Mouse (Mus musculus) brain, embryonic 14.5 days (tissue): ENCODE measurements around the gene Lypd5. TPM values are rescaled to one million over a fixed set of nuclear protein-coding genes. Genes with fewer than 3 reads are reported as not detected.
"Not testable (repeated sequence)": the region's sequence is repeated elsewhere in the genome, so short reads cannot be mapped to it uniquely, and the experiment has no call there.

ENCODE experiments used
- DNase-seq: peaks from one replicate; pipeline ENCODE4 v3.0.0-alpha.2; 2011; ENCODE audit warnings: low read depth
- CTCF ChIP-seq: fragments of 200-500 bp; IDR thresholded peaks from 2 replicates; pipeline ENCODE4 v1.5.1; 2012; ENCODE audit warnings: inconsistent platforms, mild to moderate bottlenecking, moderate library complexity, borderline replicate concordance; ENCODE audit not compliant: insufficient read depth, insufficient read length; ENCODE audit errors: extremely low read depth
- POLR2A ChIP-seq: fragments of 200-500 bp; IDR thresholded peaks from 2 replicates; pipeline ENCODE4 v1.6.1; 2012; ENCODE audit warnings: mild to moderate bottlenecking, inconsistent platforms, borderline replicate concordance; ENCODE audit not compliant: poor library complexity, insufficient read depth, insufficient read length, severe bottlenecking; ENCODE audit errors: extremely low read depth
- polyA plus RNA-seq: library from polyadenylated mRNA; depleted of rRNA; stranded (reverse); fragments of >200 nt; gene quantifications from 2 replicates; pipeline ENCODE4 v1.2.3, GENCODE M21; 2012; rRNA removed

Lypd5 gene
- polyA plus RNA-seq, 1 experiment: 0.07 TPM

DNA sequence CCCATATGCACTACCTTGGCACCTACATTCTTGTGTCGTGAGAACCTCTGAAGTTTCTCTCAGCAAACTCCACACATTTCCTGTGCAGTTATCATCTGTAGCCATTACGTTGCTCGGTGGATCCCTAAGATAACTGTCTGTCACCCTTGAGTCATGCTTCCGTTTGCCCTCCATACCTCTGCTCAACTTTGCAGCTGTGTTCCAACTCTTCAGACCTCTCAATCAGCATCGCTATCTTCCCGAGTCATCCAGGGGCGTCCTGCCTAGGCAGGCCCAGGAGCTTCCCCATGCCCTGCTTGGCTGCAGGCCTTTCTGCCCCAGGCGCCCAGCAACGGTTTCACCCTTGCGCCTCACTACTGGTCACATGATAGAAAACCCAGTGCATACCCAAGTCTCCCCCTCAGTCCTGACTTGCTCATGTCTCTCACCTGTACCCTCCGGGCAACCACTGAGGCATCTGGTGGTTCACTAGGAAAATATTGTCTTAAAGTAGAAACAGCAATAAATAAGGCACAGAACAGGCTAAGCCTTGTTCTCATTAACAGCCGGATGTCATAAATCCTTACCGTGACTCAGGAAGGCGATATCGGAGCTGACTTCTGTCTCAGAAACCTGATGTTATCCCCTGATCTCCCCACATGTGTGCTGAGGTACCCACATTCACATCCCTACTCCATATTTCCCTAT is 45.6 kb downstream of the Lypd5 start:
- DNase-seq: no peak
- TF ChIP-seq CTCF: no peak
- no peak for TF ChIP-seq POLR2A

DNA sequence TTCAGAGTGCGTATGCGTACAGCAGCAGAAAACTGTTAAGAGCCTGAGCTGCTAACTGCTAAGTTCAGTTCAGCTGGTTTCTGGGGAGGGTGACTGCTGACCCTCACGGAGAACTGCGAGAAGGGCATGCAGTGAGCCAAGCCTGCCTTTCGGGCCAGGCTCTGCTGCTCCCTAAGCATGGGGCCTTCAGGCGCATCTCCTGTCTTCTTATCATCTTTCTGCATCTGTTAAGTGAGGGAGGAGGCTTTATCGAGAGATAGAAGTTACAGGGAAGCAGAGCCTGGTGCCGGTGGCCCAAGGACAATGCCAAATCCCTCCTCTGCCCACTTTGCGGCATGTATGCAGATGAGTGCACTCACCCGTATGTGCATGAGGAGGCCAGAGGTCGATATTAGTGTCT is 47.8 kb downstream of the Lypd5 start:
- no peak for DNase-seq
- no peak for TF ChIP-seq POLR2A
- TF ChIP-seq CTCF: no peak

DNA sequence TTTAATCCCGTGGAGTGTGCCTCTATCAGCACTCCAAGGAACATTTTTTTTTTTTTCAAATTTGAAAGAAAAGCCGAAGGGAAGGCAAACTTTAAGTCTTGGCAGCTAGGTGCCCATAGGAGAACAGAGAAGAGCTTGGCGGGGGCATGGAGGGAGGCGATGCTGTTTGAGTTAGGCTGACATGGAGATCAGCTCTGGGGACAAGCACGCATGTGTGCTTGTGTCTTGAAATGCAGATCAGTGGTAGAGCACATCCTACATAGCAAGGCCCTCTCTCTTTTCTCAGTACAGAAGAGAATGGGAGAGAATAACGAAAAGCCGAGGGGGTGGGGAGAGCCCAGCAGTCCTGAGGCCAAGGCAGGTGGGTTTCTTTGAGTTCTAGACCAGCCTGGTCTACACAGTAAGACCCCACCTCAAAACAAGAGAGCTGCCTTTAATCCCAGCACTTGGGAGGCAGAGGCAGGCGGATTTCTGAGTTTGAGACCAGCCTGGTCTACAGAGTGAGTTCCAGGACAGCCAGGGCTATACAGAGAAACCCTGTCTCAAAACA is 49.4 kb downstream of the Lypd5 start:
- DNase-seq: no peak
- TF ChIP-seq CTCF (no peak), POLR2A (no peak)

DNA sequence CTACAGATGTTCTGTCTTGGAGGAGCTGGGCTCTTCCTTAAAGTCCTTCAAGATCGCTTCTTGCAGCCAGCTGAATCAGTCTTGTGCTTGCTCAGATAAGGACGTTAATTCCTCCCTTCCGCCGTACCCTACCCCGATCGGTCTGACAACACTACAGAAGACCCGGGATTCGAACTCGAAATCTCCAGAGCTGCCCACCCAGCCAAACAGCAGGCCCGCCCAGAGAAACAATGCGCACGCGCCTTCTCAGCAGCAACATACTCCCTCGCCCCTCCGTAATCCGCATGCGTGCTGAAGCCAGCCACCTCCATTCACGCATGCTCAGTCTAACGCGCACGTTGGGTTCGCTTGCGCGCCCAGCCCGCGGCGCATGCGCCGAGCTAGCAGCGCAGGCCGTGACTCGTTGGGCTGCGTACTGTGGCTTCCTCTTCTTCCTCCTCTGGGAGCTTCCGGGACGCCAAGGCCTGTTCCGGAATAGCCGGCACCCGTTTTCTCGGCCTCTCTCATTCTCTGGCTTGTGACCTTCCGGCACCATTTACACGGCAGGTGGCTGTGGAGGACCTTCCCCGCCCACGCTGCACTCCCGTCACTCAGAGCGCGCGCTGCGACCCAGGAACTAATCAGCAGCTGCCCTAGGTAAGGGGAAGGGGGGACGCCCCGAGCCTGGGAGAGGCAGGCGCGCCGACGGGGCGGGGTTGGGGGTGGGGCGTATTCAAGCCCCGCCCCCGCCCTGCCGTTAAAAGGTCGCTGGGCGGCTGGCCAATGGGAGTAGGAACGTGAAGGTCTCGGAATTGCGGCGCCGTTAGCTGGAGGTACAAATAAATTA is 50.5 kb downstream of the Lypd5 start, which contains the start of gene Smg9:
Gene Smg9, plus strand, starts transcription at position 364 of the 826 bp plus-strand sequence.
- DNase-seq: peak; percentile 100
- TF ChIP-seq POLR2A (peak; percentile 62; the same call in 1 of the 2 replicates), CTCF (no peak)

DNA sequence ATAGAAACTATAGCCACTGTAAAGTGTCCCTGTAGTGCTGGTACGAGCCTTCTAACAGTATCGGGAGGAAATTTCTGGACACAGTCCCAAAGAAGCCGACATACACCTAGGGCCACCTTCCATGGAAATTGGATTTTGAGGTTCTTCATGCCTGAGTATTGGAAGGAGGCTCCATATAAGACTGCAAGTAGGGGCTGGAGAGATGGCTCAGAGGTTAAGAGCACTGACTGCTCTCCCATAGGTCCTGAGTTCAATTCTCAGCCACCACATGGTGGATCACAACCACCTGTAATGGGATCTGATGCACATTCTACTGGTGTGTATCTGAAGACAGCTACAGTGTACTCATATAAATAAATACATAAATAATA is 51.1 kb downstream of the Lypd5 start:
- TF ChIP-seq CTCF (no peak), POLR2A (no peak)
- DNase-seq: no peak

DNA sequence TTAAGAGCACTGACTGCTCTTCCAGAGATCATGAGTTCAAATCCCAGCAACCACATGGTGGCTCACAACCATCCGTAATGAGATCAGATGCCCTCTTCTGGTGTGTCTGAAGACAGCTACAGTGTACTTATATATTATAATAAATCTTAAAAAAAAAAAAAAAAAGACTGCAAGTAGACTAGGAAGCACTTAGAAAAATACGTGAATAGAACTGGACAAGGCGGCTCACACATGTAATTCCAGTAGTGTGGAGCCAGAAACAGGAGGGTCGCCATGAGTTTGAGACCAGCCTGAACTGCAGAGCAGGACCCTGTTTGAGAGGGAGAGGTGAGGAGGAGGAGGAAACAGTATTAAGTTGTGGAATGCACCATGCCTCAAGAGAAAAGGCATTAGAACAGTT is 51.5 kb downstream of the Lypd5 start:
- DNase-seq: not testable (repeated sequence)

DNA sequence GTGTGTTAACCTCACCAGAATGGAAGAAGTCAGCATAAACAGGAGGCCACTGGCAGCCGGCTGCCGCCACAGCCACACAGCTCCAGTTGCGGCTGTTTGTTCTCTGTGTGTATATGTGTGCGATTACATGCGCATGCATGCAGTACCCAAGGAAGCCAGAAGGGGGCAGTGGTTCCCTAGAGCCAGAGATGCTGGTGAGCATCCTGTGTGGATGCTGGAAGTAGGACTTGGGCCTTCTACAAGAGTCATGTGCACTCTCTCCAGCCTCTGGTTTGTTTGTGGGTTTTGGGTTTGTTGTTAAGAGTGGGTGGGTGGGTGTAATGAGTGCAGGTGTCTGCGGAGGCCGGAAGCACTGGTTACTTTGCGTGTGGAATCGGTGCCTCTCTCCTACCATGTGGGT is 53.9 kb downstream of the Lypd5 start:
- peak; percentile 48; the same call in 1 of the 2 replicates for TF ChIP-seq CTCF
- no peak for TF ChIP-seq POLR2A
- no peak for DNase-seq

Other genes starting within 250 kb of the Lypd5 start
- 5.7 and 6.0 TPM in 2 replicates for gene Zfp112, start 236.9 kb upstream of the Lypd5 start, polyA plus RNA-seq
- gene Zfp235, start 215.0 kb upstream of the Lypd5 start, polyA plus RNA-seq: 16.3 and 18.2 TPM in 2 replicates
- 2.1 and 2.5 TPM in 2 replicates for gene Zfp114, start 174.1 kb upstream of the Lypd5 start, polyA plus RNA-seq
- gene Zfp111, start 137.8 kb upstream of the Lypd5 start, polyA plus RNA-seq: 4.7 and 4.8 TPM in 2 replicates
- 3.3 and 3.5 TPM in 2 replicates for gene Zfp109, start 111.6 kb upstream of the Lypd5 start, polyA plus RNA-seq
- gene Zfp108, start 94.4 kb upstream of the Lypd5 start, polyA plus RNA-seq: 4.0 and 4.4 TPM in 2 replicates
- gene Zfp93, start 78.8 kb upstream of the Lypd5 start, polyA plus RNA-seq: 6.9 and 7.4 TPM in 2 replicates
- 33.9 and 39.2 TPM in 2 replicates for gene Zfp61, start 48.0 kb upstream of the Lypd5 start, polyA plus RNA-seq
- 19.3 and 26.9 TPM in 2 replicates for gene Zfp94, start 32.5 kb upstream of the Lypd5 start, polyA plus RNA-seq
- gene Tescl, start 15.3 kb upstream of the Lypd5 start, polyA plus RNA-seq: 0.19 and 0.23 TPM in 2 replicates
- gene Kcnn4, start 21.1 kb downstream of the Lypd5 start, polyA plus RNA-seq: 0.76 and 1.4 TPM in 2 replicates
- 66.2 and 69.6 TPM in 2 replicates for gene Smg9, start 50.4 kb downstream of the Lypd5 start, polyA plus RNA-seq
- gene Irgc1, start 103.1 kb downstream of the Lypd5 start, polyA plus RNA-seq: 0.05 TPM in 1 of 2 replicates, not detected in the other
- gene Plaur, start 113.3 kb downstream of the Lypd5 start, polyA plus RNA-seq: 1.4 and 2.1 TPM in 2 replicates
- gene Cadm4, start 132.8 kb downstream of the Lypd5 start, polyA plus RNA-seq: 178 and 268 TPM in 2 replicates
- gene Zfp428, start 157.8 kb downstream of the Lypd5 start, polyA plus RNA-seq: 269 and 420 TPM in 2 replicates
- not detected in 2 replicates for gene AC161166.1, start 163.3 kb downstream of the Lypd5 start, polyA plus RNA-seq
- gene Irgq, start 181.5 kb downstream of the Lypd5 start, polyA plus RNA-seq: 55.4 and 66.4 TPM in 2 replicates
- gene Pinlyp, start 196.9 kb downstream of the Lypd5 start, polyA plus RNA-seq: 0.21 and 0.34 TPM in 2 replicates
- 71.6 and 84.1 TPM in 2 replicates for gene Xrcc1, start 197.1 kb downstream of the Lypd5 start, polyA plus RNA-seq
- 14.4 and 18.8 TPM in 2 replicates for gene Ethe1, start 238.3 kb downstream of the Lypd5 start, polyA plus RNA-seq
- gene Zfp575, start 238.4 kb downstream of the Lypd5 start, polyA plus RNA-seq: 4.8 and 9.6 TPM in 2 replicates